Mouse (Mus musculus) ES-E14 (cell line): ENCODE measurements around the gene Tmigd3.

Experiments
- CHD2 ChIP-seq: IDR thresholded peaks from 2 replicates; pipeline ENCODE4 v1.6.1; 2014; ENCODE audit warnings: mild to moderate bottlenecking, low read depth, low read length, inconsistent platforms
- HCFC1 ChIP-seq: IDR thresholded peaks from 2 replicates; pipeline ENCODE4 v1.6.1; 2012; ENCODE audit warnings: low read length, inconsistent platforms, borderline replicate concordance; ENCODE audit not compliant: insufficient read depth
- MAFK ChIP-seq: IDR thresholded peaks from 2 replicates; pipeline ENCODE4 v1.6.1; 2014; ENCODE audit warnings: mild to moderate bottlenecking, low read depth, low read length, inconsistent platforms; ENCODE audit not compliant: insufficient read depth
- ZC3H11A ChIP-seq: IDR thresholded peaks from 2 replicates; pipeline ENCODE4 v1.6.1; 2012; ENCODE audit warnings: low read depth, mild to moderate bottlenecking, inconsistent platforms, low read length, borderline replicate concordance
- ZNF384 ChIP-seq: IDR thresholded peaks from 2 replicates; pipeline ENCODE4 v1.6.1; 2012; ENCODE audit warnings: low read depth, low read length, inconsistent platforms

- no peak for TF ChIP-seq MAFK
- TF ChIP-seq ZNF384 = no peak
- TF ChIP-seq ZC3H11A = no peak
- TF ChIP-seq HCFC1 = no peak
- no peak for TF ChIP-seq CHD2
These were observed 87.5 kb downstream of the Tmigd3 start for GRCm38 (mm10) chr3:105958204-105958603.
